Mouse (Mus musculus): ENCODE results near the gene Sf3a2. TPM values are rescaled to one million over a fixed set of nuclear protein-coding genes. Genes with fewer than 3 reads are reported as not detected.
"Not testable (repeated sequence)": the region's sequence is repeated elsewhere in the genome, so short reads cannot be mapped to it uniquely, and the experiment has no call there.

Sf3a2 gene
- polyA plus RNA-seq, 1 experiment from 2014 or later, result 61.9 TPM

GRCm38 (mm10) chr10:80808985-80809632, 11.1 kb downstream of the Sf3a2 start:
- 5% methylated on average over 18 of the region's 18 CpGs for WGBS
- TF ChIP-seq CTCF (IDR thresholded peaks at IDR 0.05; ENCODE audit: low read depth), result no peak
- H3K4me1 ChIP-seq (replicated peaks; ENCODE audit: insufficient read depth, low read length), result peaks cover 34% of the 10 kb centered on the region
- H3K4me3 ChIP-seq (replicated peaks; ENCODE audit: low read depth, low read length), result no peak overlapping the region; the same call in 1 of the 2 replicates
- H3K27ac ChIP-seq, result no peak overlapping the region
- ATAC-seq (replicated peaks; ENCODE audit: low FRiP score, low read depth), result no peak
- peak overlapping the region; percentile 20 for H3K9ac ChIP-seq (ENCODE audit: low read depth, low read length)
- DNase-seq (ENCODE audit: low spot score), result peak; percentile 66
- no peaks in the 10 kb centered on the region for H3K9me3 ChIP-seq (replicated peaks; ENCODE audit: low read length)
- no peaks in the 10 kb centered on the region for H3K27me3 ChIP-seq (ENCODE audit: insufficient read depth, low read length)
- H3K36me3 ChIP-seq (ENCODE audit: insufficient read depth, low read length), result peaks cover 8% of the 10 kb centered on the region
- H3K4me2 ChIP-seq (ENCODE audit: low read length), result peak overlapping the region; percentile 89

GRCm38 (mm10) chr10:80810084-80810483, 12.1 kb downstream of the Sf3a2 start:
- H3K9ac ChIP-seq (ENCODE audit: low read depth, low read length), result peak overlapping the region; percentile 38; the same call in 1 of the 2 replicates
- TF ChIP-seq CTCF (IDR thresholded peaks at IDR 0.05; ENCODE audit: low read depth), result no peak
- peaks cover 34% of the 10 kb centered on the region for H3K4me1 ChIP-seq (replicated peaks; ENCODE audit: insufficient read depth, low read length)
- H3K36me3 ChIP-seq (ENCODE audit: insufficient read depth, low read length), result no peaks in the 10 kb centered on the region
- H3K27ac ChIP-seq, result no peak overlapping the region
- peak overlapping the region; percentile 25 for H3K4me2 ChIP-seq (ENCODE audit: low read length)
- no peak overlapping the region for H3K4me3 ChIP-seq (replicated peaks; ENCODE audit: low read depth, low read length)
- DNase-seq (ENCODE audit: low spot score) (no peak), ATAC-seq (replicated peaks; ENCODE audit: low FRiP score, low read depth) (no peak)
- 4% methylated on average over 19 of the region's 20 CpGs for WGBS
- H3K27me3 ChIP-seq (ENCODE audit: insufficient read depth, low read length), result no peaks in the 10 kb centered on the region
- H3K9me3 ChIP-seq (replicated peaks; ENCODE audit: low read length), result no peaks in the 10 kb centered on the region

- no peak for TF ChIP-seq CTCF (IDR thresholded peaks at IDR 0.05; ENCODE audit: low read depth)
- WGBS, result 22% methylated on average over 5 of the region's 5 CpGs
These were observed 14.5 kb downstream of the Sf3a2 start for GRCm38 (mm10) chr10:80812391-80813041.

GRCm38 (mm10) chr10:80813366-80813765, 15.4 kb downstream of the Sf3a2 start, which contains the start of gene Jsrp1:
Gene Jsrp1, minus strand, starts transcription at chr10:80813498.
- TF ChIP-seq CTCF (IDR thresholded peaks at IDR 0.05; ENCODE audit: low read depth), result no peak
- H3K9me3 ChIP-seq (replicated peaks; ENCODE audit: low read length), result no peaks in the 10 kb centered on the region
- H3K9ac ChIP-seq (ENCODE audit: low read depth, low read length), result no peak within 1 kb of the TSS
- no peak for ATAC-seq (replicated peaks; ENCODE audit: low FRiP score, low read depth)
- no peak within 1 kb of the TSS for H3K4me2 ChIP-seq (ENCODE audit: low read length)
- no peak within 1 kb of the TSS for H3K27ac ChIP-seq
- 70% methylated on average over 4 of the region's 4 CpGs for WGBS
- no peaks in the 10 kb centered on the region for H3K36me3 ChIP-seq (ENCODE audit: insufficient read depth, low read length)
- no peak within 1 kb of the TSS for H3K4me3 ChIP-seq (replicated peaks; ENCODE audit: low read depth, low read length)
- H3K4me1 ChIP-seq (replicated peaks; ENCODE audit: insufficient read depth, low read length), result peaks cover 12% of the 10 kb centered on the region
- no peaks in the 10 kb centered on the region for H3K27me3 ChIP-seq (ENCODE audit: insufficient read depth, low read length)
- no peak for DNase-seq (ENCODE audit: low spot score)

More at GRCm38 (mm10) chr10:80812391-80813041, 14.5 kb downstream of the Sf3a2 start:
- DNase-seq (ENCODE audit: low spot score) (no peak), ATAC-seq (replicated peaks; ENCODE audit: low FRiP score, low read depth) (no peak)
- no peak overlapping the region for H3K4me2 ChIP-seq (ENCODE audit: low read length)
- no peak overlapping the region for H3K4me3 ChIP-seq (replicated peaks; ENCODE audit: low read depth, low read length)
- no peaks in the 10 kb centered on the region for H3K36me3 ChIP-seq (ENCODE audit: insufficient read depth, low read length)
- H3K9me3 ChIP-seq (replicated peaks; ENCODE audit: low read length), result no peaks in the 10 kb centered on the region
- H3K27me3 ChIP-seq (ENCODE audit: insufficient read depth, low read length), result no peaks in the 10 kb centered on the region
- no peak overlapping the region for H3K9ac ChIP-seq (ENCODE audit: low read depth, low read length)
- peaks cover 21% of the 10 kb centered on the region for H3K4me1 ChIP-seq (replicated peaks; ENCODE audit: insufficient read depth, low read length)
- H3K27ac ChIP-seq, result no peak overlapping the region

- ATAC-seq (replicated peaks; ENCODE audit: low FRiP score, low read depth) (no peak), DNase-seq (ENCODE audit: low spot score) (no peak)
- H3K9me3 ChIP-seq (replicated peaks; ENCODE audit: low read length), result no peaks in the 10 kb centered on the region
- H3K36me3 ChIP-seq (ENCODE audit: insufficient read depth, low read length), result no peaks in the 10 kb centered on the region
- no peak overlapping the region for H3K27ac ChIP-seq
- H3K4me3 ChIP-seq (replicated peaks; ENCODE audit: low read depth, low read length), result no peak overlapping the region
- 60% methylated on average over 7 of the region's 7 CpGs for whole genome bisulfite sequencing
- H3K9ac ChIP-seq (ENCODE audit: low read depth, low read length), result no peak overlapping the region
- peak; percentile 35 for TF ChIP-seq CTCF (IDR thresholded peaks at IDR 0.05; ENCODE audit: low read depth)
- no peaks in the 10 kb centered on the region for H3K27me3 ChIP-seq (ENCODE audit: insufficient read depth, low read length)
- H3K4me2 ChIP-seq (ENCODE audit: low read length), result no peak overlapping the region
- H3K4me1 ChIP-seq (replicated peaks; ENCODE audit: insufficient read depth, low read length), result peaks cover 5% of the 10 kb centered on the region; the same call in 1 of the 2 replicates
These were observed 16.8 kb downstream of the Sf3a2 start for GRCm38 (mm10) chr10:80814800-80815199.

GRCm38 (mm10) chr10:80816303-80816702, 18.3 kb downstream of the Sf3a2 start:
- not testable (repeated sequence) for ATAC-seq (replicated peaks; ENCODE audit: low FRiP score, low read depth); H3K36me3 ChIP-seq (ENCODE audit: insufficient read depth, low read length)

More at GRCm38 (mm10) chr10:80816303-80816702, 18.3 kb downstream of the Sf3a2 start:
- 78% methylated on average over 3 of the region's 3 CpGs for WGBS
- not testable (repeated sequence) for H3K4me1 ChIP-seq (replicated peaks; ENCODE audit: insufficient read depth, low read length); H3K4me3 ChIP-seq (replicated peaks; ENCODE audit: low read depth, low read length); H3K9me3 ChIP-seq (replicated peaks; ENCODE audit: low read length); DNase-seq (ENCODE audit: low spot score); H3K4me2 ChIP-seq (ENCODE audit: low read length); H3K27me3 ChIP-seq (ENCODE audit: insufficient read depth, low read length); H3K27ac ChIP-seq; H3K9ac ChIP-seq (ENCODE audit: low read depth, low read length)
